Mouse (Mus musculus): ENCODE measurements at regions not wholly inside any gene's neighbourhood (a gene's known extent, or its start where the extent isn't known, plus 50 kb on each side); places are given as distances from the start of the nearest gene placed in this dataset.
A peak's percentile ranks its signal among the peaks of the same experiment; 100 is the strongest.
"Not testable (repeated sequence)": the region's sequence is repeated elsewhere in the genome, so short reads cannot be mapped to it uniquely, and the experiment has no call there.

GRCm38 (mm10) chr3:17592463-17592862 lies 355.7 kb upstream of the Cypt12 start:
- H3K27ac ChIP-seq, result no peak overlapping the region
- H3K27me3 ChIP-seq, result no peaks in the 10 kb centered on the region
- H3K9ac ChIP-seq, result no peak overlapping the region
- no peak overlapping the region for H3K4me3 ChIP-seq
- H3K9me3 ChIP-seq, result no peaks in the 10 kb centered on the region
- ATAC-seq (ENCODE audit: low FRiP score, low read depth), result no peak
- 38% methylated on average over 3 of the region's 3 CpGs for WGBS
- H3K36me3 ChIP-seq, result no peaks in the 10 kb centered on the region
- H3K4me2 ChIP-seq (replicated peaks), result no peak overlapping the region
- no peaks in the 10 kb centered on the region for H3K4me1 ChIP-seq

- no peak overlapping the region for H3K4me3 ChIP-seq
- H3K36me3 ChIP-seq, result no peaks in the 10 kb centered on the region
- no peak overlapping the region for H3K4me2 ChIP-seq (replicated peaks)
- no peaks in the 10 kb centered on the region for H3K27me3 ChIP-seq
- H3K9ac ChIP-seq, result no peak overlapping the region
- H3K4me1 ChIP-seq, result no peaks in the 10 kb centered on the region
- ATAC-seq (ENCODE audit: low FRiP score, low read depth), result no peak
- H3K9me3 ChIP-seq, result no peaks in the 10 kb centered on the region
- 68% methylated on average over 2 of the region's 2 CpGs for WGBS
- H3K27ac ChIP-seq, result no peak overlapping the region
Measured at GRCm38 (mm10) chr3:17596365-17596764, 351.8 kb upstream of the Cypt12 start.

GRCm38 (mm10) chr3:17613486-17613885 lies 334.7 kb upstream of the Cypt12 start:
- H3K9me3 ChIP-seq, result no peaks in the 10 kb centered on the region
- WGBS, result 86% methylated on average over 1 of the region's 1 CpGs
- ATAC-seq (ENCODE audit: low FRiP score, low read depth), result no peak

GRCm38 (mm10) chr3:17616439-17617070 lies 331.7 kb upstream of the Cypt12 start:
- no peak for ATAC-seq (ENCODE audit: low FRiP score, low read depth)
- WGBS, result 58% methylated on average over 2 of the region's 2 CpGs
- Histone ChIP-seq H3K4me2 (replicated peaks) (no peak overlapping the region), H3K27ac (no peak overlapping the region), H3K36me3 (no peaks in the 10 kb centered on the region), H3K27me3 (no peaks in the 10 kb centered on the region), H3K9ac (no peak overlapping the region), H3K4me1 (no peaks in the 10 kb centered on the region), H3K4me3 (no peak overlapping the region), H3K9me3 (no peaks in the 10 kb centered on the region)

More at GRCm38 (mm10) chr3:17613486-17613885, 334.7 kb upstream of the Cypt12 start:
- H3K27ac ChIP-seq, result no peak overlapping the region
- no peak overlapping the region for H3K9ac ChIP-seq
- no peak overlapping the region for H3K4me2 ChIP-seq (replicated peaks)
- no peaks in the 10 kb centered on the region for H3K36me3 ChIP-seq
- no peaks in the 10 kb centered on the region for H3K4me1 ChIP-seq
- H3K4me3 ChIP-seq, result no peak overlapping the region
- no peaks in the 10 kb centered on the region for H3K27me3 ChIP-seq

- H3K9ac ChIP-seq, result no peak overlapping the region
- no peaks in the 10 kb centered on the region for H3K27me3 ChIP-seq
- H3K36me3 ChIP-seq, result no peaks in the 10 kb centered on the region
- WGBS, result 42% methylated on average over 2 of the region's 2 CpGs
- H3K4me1 ChIP-seq, result no peaks in the 10 kb centered on the region
- no peak overlapping the region for H3K27ac ChIP-seq
- H3K4me3 ChIP-seq, result no peak overlapping the region
- no peak overlapping the region for H3K4me2 ChIP-seq (replicated peaks)
- H3K9me3 ChIP-seq, result no peaks in the 10 kb centered on the region
- no peak; the same call in 1 of the 2 replicates for ATAC-seq (ENCODE audit: low FRiP score, low read depth)
Measured at GRCm38 (mm10) chr3:17619489-17619888, 328.7 kb upstream of the Cypt12 start.

GRCm38 (mm10) chr3:17619890-17620289 lies 328.3 kb upstream of the Cypt12 start:
- H3K36me3 ChIP-seq, result no peaks in the 10 kb centered on the region
- no peak overlapping the region for H3K4me3 ChIP-seq
- WGBS, result 45% methylated on average over 2 of the region's 2 CpGs
- H3K27ac ChIP-seq, result no peak overlapping the region
- no peaks in the 10 kb centered on the region for H3K4me1 ChIP-seq
- H3K9me3 ChIP-seq, result no peaks in the 10 kb centered on the region
- H3K4me2 ChIP-seq (replicated peaks), result no peak overlapping the region
- H3K27me3 ChIP-seq, result no peaks in the 10 kb centered on the region
- H3K9ac ChIP-seq, result no peak overlapping the region
- peak; percentile 73; the same call in 1 of the 2 replicates for ATAC-seq (ENCODE audit: low FRiP score, low read depth)

- 82% methylated on average over 2 of the region's 2 CpGs for WGBS
- Histone ChIP-seq H3K27ac (no peak overlapping the region), H3K9me3 (no peaks in the 10 kb centered on the region), H3K9ac (no peak overlapping the region), H3K4me1 (no peaks in the 10 kb centered on the region), H3K4me3 (no peak overlapping the region), H3K4me2 (replicated peaks) (no peak overlapping the region), H3K36me3 (no peaks in the 10 kb centered on the region), H3K27me3 (no peaks in the 10 kb centered on the region)
- no peak for ATAC-seq (ENCODE audit: low FRiP score, low read depth)
Measured at GRCm38 (mm10) chr3:17620398-17620797, 327.8 kb upstream of the Cypt12 start.

- no peaks in the 10 kb centered on the region for H3K9me3 ChIP-seq
- no peaks in the 10 kb centered on the region for H3K27me3 ChIP-seq
- no peak overlapping the region for H3K4me3 ChIP-seq
- 84% methylated on average over 3 of the region's 3 CpGs for WGBS
- no peaks in the 10 kb centered on the region for H3K36me3 ChIP-seq
- H3K4me1 ChIP-seq, result no peaks in the 10 kb centered on the region
- no peak overlapping the region for H3K9ac ChIP-seq
- no peak overlapping the region for H3K27ac ChIP-seq
- H3K4me2 ChIP-seq (replicated peaks), result no peak overlapping the region
- no peak for ATAC-seq (ENCODE audit: low FRiP score, low read depth)
Measured at GRCm38 (mm10) chr3:17632484-17632883, 315.7 kb upstream of the Cypt12 start.

- no peaks in the 10 kb centered on the region for H3K36me3 ChIP-seq
- no peak for ATAC-seq (ENCODE audit: low FRiP score, low read depth)
- no peaks in the 10 kb centered on the region for H3K9me3 ChIP-seq
- no peak overlapping the region for H3K4me3 ChIP-seq
- no peaks in the 10 kb centered on the region for H3K4me1 ChIP-seq
- H3K27ac ChIP-seq, result no peak overlapping the region
- no peak overlapping the region for H3K9ac ChIP-seq
- no peak overlapping the region for H3K4me2 ChIP-seq (replicated peaks)
- no peaks in the 10 kb centered on the region for H3K27me3 ChIP-seq
Measured at GRCm38 (mm10) chr3:17636276-17636675, 311.9 kb upstream of the Cypt12 start.

GRCm38 (mm10) chr3:17659988-17660387 lies 288.2 kb upstream of the Cypt12 start:
- not testable (repeated sequence) for H3K4me3 ChIP-seq; H3K27ac ChIP-seq; H3K27me3 ChIP-seq; H3K4me1 ChIP-seq; H3K36me3 ChIP-seq; H3K4me2 ChIP-seq (replicated peaks); H3K9me3 ChIP-seq; H3K9ac ChIP-seq; ATAC-seq (ENCODE audit: low FRiP score, low read depth)
- 81% methylated on average over 2 of the region's 2 CpGs for WGBS

- H3K9ac ChIP-seq, result no peak overlapping the region
- no peaks in the 10 kb centered on the region for H3K36me3 ChIP-seq
- H3K4me1 ChIP-seq, result no peaks in the 10 kb centered on the region
- H3K27ac ChIP-seq, result no peak overlapping the region
- H3K4me2 ChIP-seq (replicated peaks), result no peak overlapping the region
- 71% methylated on average over 1 of the region's 1 CpGs for WGBS
- no peaks in the 10 kb centered on the region for H3K27me3 ChIP-seq
- no peak overlapping the region for H3K4me3 ChIP-seq
- H3K9me3 ChIP-seq, result no peaks in the 10 kb centered on the region
- no peak for ATAC-seq (ENCODE audit: low FRiP score, low read depth)
Measured at GRCm38 (mm10) chr3:17661987-17662386, 286.2 kb upstream of the Cypt12 start.

- Histone ChIP-seq H3K4me1 (no peaks in the 10 kb centered on the region), H3K4me3 (no peak overlapping the region), H3K27me3 (no peaks in the 10 kb centered on the region), H3K9me3 (no peaks in the 10 kb centered on the region), H3K9ac (no peak overlapping the region), H3K36me3 (no peaks in the 10 kb centered on the region), H3K27ac (no peak overlapping the region), H3K4me2 (replicated peaks) (no peak overlapping the region)
- no peak for ATAC-seq (ENCODE audit: low FRiP score, low read depth)
- 78% methylated on average over 1 of the region's 1 CpGs for WGBS
Measured at GRCm38 (mm10) chr3:17667016-17667415, 281.2 kb upstream of the Cypt12 start.

GRCm38 (mm10) chr3:17668839-17669238 lies 279.4 kb upstream of the Cypt12 start:
- no peaks in the 10 kb centered on the region for H3K4me1 ChIP-seq
- H3K4me3 ChIP-seq, result no peak overlapping the region
- no peaks in the 10 kb centered on the region for H3K36me3 ChIP-seq
- no peak overlapping the region for H3K27ac ChIP-seq
- ATAC-seq (ENCODE audit: low FRiP score, low read depth), result no peak
- no peak overlapping the region for H3K4me2 ChIP-seq (replicated peaks)
- H3K27me3 ChIP-seq, result no peaks in the 10 kb centered on the region
- H3K9ac ChIP-seq, result no peak overlapping the region
- 81% methylated on average over 2 of the region's 2 CpGs for WGBS
- no peaks in the 10 kb centered on the region for H3K9me3 ChIP-seq
